Mouse (Mus musculus): ENCODE measurements at regions not wholly inside any gene's neighbourhood (a gene's known extent, or its start where the extent isn't known, plus 50 kb on each side); places are given as distances from the start of the nearest gene placed in this dataset.
"Not testable (repeated sequence)": the region's sequence is repeated elsewhere in the genome, so short reads cannot be mapped to it uniquely, and the experiment has no call there.

DNA sequence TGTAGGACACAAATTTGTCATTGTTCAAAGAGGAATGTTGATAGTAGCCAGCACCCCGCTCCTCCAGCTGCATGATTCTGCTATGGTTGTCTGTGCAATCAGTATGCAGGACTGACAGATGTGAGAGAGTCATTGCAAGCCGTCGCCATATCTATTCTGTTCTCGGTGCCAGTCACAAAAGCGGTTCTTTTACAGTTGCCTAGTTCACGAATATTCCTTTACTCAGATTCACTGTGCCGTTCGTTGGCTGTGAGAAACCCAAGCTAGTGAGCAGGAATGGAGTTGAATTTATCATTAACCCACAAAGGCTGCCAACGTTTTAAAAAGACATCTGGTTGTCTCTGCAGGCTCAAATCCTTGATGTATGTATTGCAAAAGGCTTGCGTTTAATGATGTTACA, 206.9 kb downstream of the Rchy1 start:
- Histone ChIP-seq H3K27ac (replicated peaks; ENCODE audit: low read depth, low read length) (no peak overlapping the region), H3K4me2 (ENCODE audit: low read depth, severe bottlenecking) (no peak overlapping the region), H3K27me3 (ENCODE audit: control insufficient read depth, insufficient read depth, low read length) (no peaks in the 10 kb centered on the region), H3K9me3 (ENCODE audit: control insufficient read depth, low read length) (no peaks in the 10 kb centered on the region), H3K4me3 (ENCODE audit: low read depth, low read length) (no peak overlapping the region), H3K4me1 (ENCODE audit: control insufficient read depth, insufficient read depth, low read length) (no peaks in the 10 kb centered on the region), H3K36me3 (ENCODE audit: control insufficient read depth, insufficient read depth, low read length) (no peaks in the 10 kb centered on the region), H3K9ac (ENCODE audit: low read length) (no peak overlapping the region)
- no peak for DNase-seq (ENCODE audit: low spot score)
- ATAC-seq (ENCODE audit: insufficient number of reproducible peaks, low FRiP score, low TSS enrichment, low read depth), result no peak
- 82% methylated on average over 10 of the region's 10 CpGs for WGBS

DNA sequence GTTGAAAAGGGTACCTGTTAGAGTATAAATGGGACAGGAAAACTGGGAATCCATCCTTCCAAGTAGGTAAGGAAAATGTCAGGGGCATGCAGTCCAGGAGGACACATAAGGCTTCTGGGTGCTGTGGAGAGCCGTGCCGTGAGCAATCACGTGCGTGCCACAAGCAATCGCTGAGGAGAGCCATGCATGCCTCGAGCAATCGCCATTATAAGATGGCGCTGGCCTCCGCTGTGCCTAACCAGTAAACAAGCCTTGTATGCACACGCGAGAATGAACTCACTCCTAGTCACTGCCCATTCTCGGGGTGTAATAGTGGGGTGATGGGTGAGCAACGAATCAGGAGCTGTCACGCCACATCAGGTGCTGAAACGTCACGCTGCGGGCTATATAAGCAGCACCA, 210.0 kb downstream of the Rchy1 start:
- 90% methylated on average over 17 of the region's 17 CpGs for WGBS
- not testable (repeated sequence) for ATAC-seq (ENCODE audit: insufficient number of reproducible peaks, low FRiP score, low TSS enrichment, low read depth)

GRCm38 (mm10) chr5:91751168-91751567, 211.7 kb downstream of the Rchy1 start:
- H3K9ac ChIP-seq (ENCODE audit: low read length), result no peak overlapping the region
- WGBS, result 62% methylated on average over 6 of the region's 6 CpGs
- H3K27ac ChIP-seq (replicated peaks; ENCODE audit: low read depth, low read length), result no peak overlapping the region
- no peaks in the 10 kb centered on the region for H3K27me3 ChIP-seq (ENCODE audit: control insufficient read depth, insufficient read depth, low read length)
- H3K9me3 ChIP-seq (ENCODE audit: control insufficient read depth, low read length), result no peaks in the 10 kb centered on the region
- no peak for DNase-seq (ENCODE audit: low spot score)
- H3K36me3 ChIP-seq (ENCODE audit: control insufficient read depth, insufficient read depth, low read length), result no peaks in the 10 kb centered on the region
- no peak overlapping the region for H3K4me2 ChIP-seq (ENCODE audit: low read depth, severe bottlenecking)
- no peak overlapping the region for H3K4me3 ChIP-seq (ENCODE audit: low read depth, low read length)
- no peaks in the 10 kb centered on the region for H3K4me1 ChIP-seq (ENCODE audit: control insufficient read depth, insufficient read depth, low read length)
- ATAC-seq (ENCODE audit: insufficient number of reproducible peaks, low FRiP score, low TSS enrichment, low read depth), result no peak

More for the DNA sequence above, 210.0 kb downstream of the Rchy1 start:
- H3K27ac ChIP-seq (replicated peaks; ENCODE audit: low read depth, low read length); H3K36me3 ChIP-seq (ENCODE audit: control insufficient read depth, insufficient read depth, low read length); H3K4me1 ChIP-seq (ENCODE audit: control insufficient read depth, insufficient read depth, low read length); DNase-seq (ENCODE audit: low spot score); H3K4me3 ChIP-seq (ENCODE audit: low read depth, low read length); H3K9ac ChIP-seq (ENCODE audit: low read length); H3K4me2 ChIP-seq (ENCODE audit: low read depth, severe bottlenecking); H3K9me3 ChIP-seq (ENCODE audit: control insufficient read depth, low read length); H3K27me3 ChIP-seq (ENCODE audit: control insufficient read depth, insufficient read depth, low read length): not testable (repeated sequence)

DNA sequence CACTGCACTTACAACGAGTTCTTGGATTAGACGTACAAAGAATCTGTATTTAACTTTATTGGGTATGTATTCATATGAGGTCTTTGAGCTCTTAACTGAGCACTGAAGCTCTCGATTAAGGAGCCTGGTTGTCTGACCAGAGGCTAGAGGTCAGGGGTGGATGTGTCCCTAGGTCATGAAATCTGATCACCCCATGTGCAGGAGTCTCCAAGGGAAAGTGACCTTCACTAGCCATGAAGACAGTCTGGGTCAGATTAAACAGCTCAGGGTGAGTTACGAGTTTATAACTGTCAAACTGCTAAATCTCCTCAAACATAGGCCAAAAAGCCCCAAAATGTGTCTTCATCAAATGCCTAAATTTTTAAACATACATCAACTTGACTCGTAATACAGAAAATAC, 216.8 kb downstream of the Rchy1 start:
- Histone ChIP-seq H3K9me3 (ENCODE audit: control insufficient read depth, low read length) (no peaks in the 10 kb centered on the region), H3K36me3 (ENCODE audit: control insufficient read depth, insufficient read depth, low read length) (no peaks in the 10 kb centered on the region), H3K4me1 (ENCODE audit: control insufficient read depth, insufficient read depth, low read length) (no peaks in the 10 kb centered on the region), H3K27me3 (ENCODE audit: control insufficient read depth, insufficient read depth, low read length) (no peaks in the 10 kb centered on the region), H3K4me3 (ENCODE audit: low read depth, low read length) (no peak overlapping the region), H3K9ac (ENCODE audit: low read length) (no peak overlapping the region), H3K27ac (replicated peaks; ENCODE audit: low read depth, low read length) (no peak overlapping the region), H3K4me2 (ENCODE audit: low read depth, severe bottlenecking) (no peak overlapping the region)
- ATAC-seq (ENCODE audit: insufficient number of reproducible peaks, low FRiP score, low TSS enrichment, low read depth) (no peak), DNase-seq (ENCODE audit: low spot score) (no peak)
- 31% methylated on average over 5 of the region's 5 CpGs for WGBS

GRCm38 (mm10) chr5:91744389-91744788, 218.5 kb downstream of the Rchy1 start:
- H3K4me1 ChIP-seq (ENCODE audit: control insufficient read depth, insufficient read depth, low read length), result no peaks in the 10 kb centered on the region
- H3K36me3 ChIP-seq (ENCODE audit: control insufficient read depth, insufficient read depth, low read length), result no peaks in the 10 kb centered on the region
- no peak overlapping the region for H3K27ac ChIP-seq (replicated peaks; ENCODE audit: low read depth, low read length)
- H3K9me3 ChIP-seq (ENCODE audit: control insufficient read depth, low read length), result no peaks in the 10 kb centered on the region
- no peaks in the 10 kb centered on the region for H3K27me3 ChIP-seq (ENCODE audit: control insufficient read depth, insufficient read depth, low read length)
- ATAC-seq (ENCODE audit: insufficient number of reproducible peaks, low FRiP score, low TSS enrichment, low read depth) (no peak), DNase-seq (ENCODE audit: low spot score) (no peak)
- H3K4me3 ChIP-seq (ENCODE audit: low read depth, low read length), result no peak overlapping the region
- H3K9ac ChIP-seq (ENCODE audit: low read length), result no peak overlapping the region
- H3K4me2 ChIP-seq (ENCODE audit: low read depth, severe bottlenecking), result no peak overlapping the region

DNA sequence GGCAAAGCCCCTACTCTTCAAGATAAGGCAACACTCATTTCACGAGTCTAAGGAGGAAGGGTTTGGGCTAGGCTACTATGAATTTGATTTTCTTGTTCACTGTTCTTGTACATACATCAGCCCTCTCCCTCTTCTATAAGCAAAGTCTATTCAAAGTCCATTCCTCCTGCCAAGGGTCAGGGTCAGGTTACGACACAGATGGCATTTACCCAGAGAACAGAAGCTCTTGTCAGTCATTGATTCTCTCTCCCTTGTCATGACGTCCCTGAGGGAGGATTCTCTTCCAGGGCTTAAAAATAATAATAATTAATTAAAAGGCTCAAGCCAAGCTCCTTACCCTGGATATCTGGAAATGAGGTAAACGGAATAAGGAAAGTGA, 222.7 kb downstream of the Rchy1 start:
- no peak overlapping the region for H3K27ac ChIP-seq (replicated peaks; ENCODE audit: low read depth, low read length)
- H3K36me3 ChIP-seq (ENCODE audit: control insufficient read depth, insufficient read depth, low read length), result no peaks in the 10 kb centered on the region
- no peak overlapping the region for H3K4me2 ChIP-seq (ENCODE audit: low read depth, severe bottlenecking)
- H3K9ac ChIP-seq (ENCODE audit: low read length), result no peak overlapping the region
- H3K27me3 ChIP-seq (ENCODE audit: control insufficient read depth, insufficient read depth, low read length), result no peaks in the 10 kb centered on the region
- no peak for ATAC-seq (ENCODE audit: insufficient number of reproducible peaks, low FRiP score, low TSS enrichment, low read depth)
- no peak overlapping the region for H3K4me3 ChIP-seq (ENCODE audit: low read depth, low read length)
- no peak for DNase-seq (ENCODE audit: low spot score)
- whole genome bisulfite sequencing, result 54% methylated on average over 4 of the region's 4 CpGs
- no peaks in the 10 kb centered on the region for H3K9me3 ChIP-seq (ENCODE audit: control insufficient read depth, low read length)
- no peaks in the 10 kb centered on the region for H3K4me1 ChIP-seq (ENCODE audit: control insufficient read depth, insufficient read depth, low read length)

- no peaks in the 10 kb centered on the region for H3K4me1 ChIP-seq (ENCODE audit: control insufficient read depth, insufficient read depth, low read length)
- H3K36me3 ChIP-seq (ENCODE audit: control insufficient read depth, insufficient read depth, low read length), result no peaks in the 10 kb centered on the region
- H3K4me2 ChIP-seq (ENCODE audit: low read depth, severe bottlenecking), result no peak overlapping the region
- WGBS, result 74% methylated on average over 16 of the region's 16 CpGs
- no peak overlapping the region for H3K4me3 ChIP-seq (ENCODE audit: low read depth, low read length)
- H3K27ac ChIP-seq (replicated peaks; ENCODE audit: low read depth, low read length), result no peak overlapping the region
- DNase-seq (ENCODE audit: low spot score), result no peak
- H3K27me3 ChIP-seq (ENCODE audit: control insufficient read depth, insufficient read depth, low read length), result no peaks in the 10 kb centered on the region
- H3K9me3 ChIP-seq (ENCODE audit: control insufficient read depth, low read length), result no peaks in the 10 kb centered on the region
- ATAC-seq (ENCODE audit: insufficient number of reproducible peaks, low FRiP score, low TSS enrichment, low read depth), result no peak
- no peak overlapping the region for H3K9ac ChIP-seq (ENCODE audit: low read length)
Measured at GRCm38 (mm10) chr5:91739433-91740158, 222.2 kb downstream of the Parm1 start.

- Histone ChIP-seq H3K27ac (replicated peaks; ENCODE audit: low read depth, low read length) (no peak overlapping the region), H3K27me3 (ENCODE audit: control insufficient read depth, insufficient read depth, low read length) (no peaks in the 10 kb centered on the region), H3K36me3 (ENCODE audit: control insufficient read depth, insufficient read depth, low read length) (no peaks in the 10 kb centered on the region), H3K4me2 (ENCODE audit: low read depth, severe bottlenecking) (no peak overlapping the region), H3K9ac (ENCODE audit: low read length) (no peak overlapping the region), H3K4me1 (ENCODE audit: control insufficient read depth, insufficient read depth, low read length) (no peaks in the 10 kb centered on the region), H3K9me3 (ENCODE audit: control insufficient read depth, low read length) (no peaks in the 10 kb centered on the region), H3K4me3 (ENCODE audit: low read depth, low read length) (no peak overlapping the region)
- ATAC-seq (ENCODE audit: insufficient number of reproducible peaks, low FRiP score, low TSS enrichment, low read depth), result no peak
- no peak for DNase-seq (ENCODE audit: low spot score)
- WGBS, result 88% methylated on average over 5 of the region's 5 CpGs
Measured at GRCm38 (mm10) chr5:91732002-91732401, 214.6 kb downstream of the Parm1 start.

GRCm38 (mm10) chr5:91731155-91731554, 213.7 kb downstream of the Parm1 start:
- 82% methylated on average over 5 of the region's 5 CpGs for WGBS

More at GRCm38 (mm10) chr5:91731155-91731554, 213.7 kb downstream of the Parm1 start:
- DNase-seq (ENCODE audit: low spot score), result no peak
- no peaks in the 10 kb centered on the region for H3K4me1 ChIP-seq (ENCODE audit: control insufficient read depth, insufficient read depth, low read length)
- H3K27ac ChIP-seq (replicated peaks; ENCODE audit: low read depth, low read length), result no peak overlapping the region
- H3K36me3 ChIP-seq (ENCODE audit: control insufficient read depth, insufficient read depth, low read length), result no peaks in the 10 kb centered on the region
- no peak overlapping the region for H3K4me3 ChIP-seq (ENCODE audit: low read depth, low read length)
- no peaks in the 10 kb centered on the region for H3K9me3 ChIP-seq (ENCODE audit: control insufficient read depth, low read length)
- no peak overlapping the region for H3K9ac ChIP-seq (ENCODE audit: low read length)
- H3K4me2 ChIP-seq (ENCODE audit: low read depth, severe bottlenecking), result no peak overlapping the region
- no peaks in the 10 kb centered on the region for H3K27me3 ChIP-seq (ENCODE audit: control insufficient read depth, insufficient read depth, low read length)
- no peak for ATAC-seq (ENCODE audit: insufficient number of reproducible peaks, low FRiP score, low TSS enrichment, low read depth)

Measured in limb, embryonic 11.5 days (tissue).